Mouse (Mus musculus): Measurements from ENCODE around the gene Trpm2. TPM values are rescaled to one million over a fixed set of nuclear protein-coding genes. Genes with fewer than 3 reads are reported as not detected.
"Not testable (repeated sequence)": the region's sequence is repeated elsewhere in the genome, so short reads cannot be mapped to it uniquely, and the experiment has no call there.

The Trpm2 gene
- total RNA-seq, 2 experiments from 2014 or later: 0.99 to 1.5 TPM

- peak; percentile 99 to 100 for DNase-seq
These were observed 8.3 kb upstream of the Trpm2 start, which contains the start of gene 1810043G02Rik for GRCm38 (mm10) chr10:77978351-77979350. 1810043G02Rik (plus strand) TSS chr10:77978524.

DNA sequence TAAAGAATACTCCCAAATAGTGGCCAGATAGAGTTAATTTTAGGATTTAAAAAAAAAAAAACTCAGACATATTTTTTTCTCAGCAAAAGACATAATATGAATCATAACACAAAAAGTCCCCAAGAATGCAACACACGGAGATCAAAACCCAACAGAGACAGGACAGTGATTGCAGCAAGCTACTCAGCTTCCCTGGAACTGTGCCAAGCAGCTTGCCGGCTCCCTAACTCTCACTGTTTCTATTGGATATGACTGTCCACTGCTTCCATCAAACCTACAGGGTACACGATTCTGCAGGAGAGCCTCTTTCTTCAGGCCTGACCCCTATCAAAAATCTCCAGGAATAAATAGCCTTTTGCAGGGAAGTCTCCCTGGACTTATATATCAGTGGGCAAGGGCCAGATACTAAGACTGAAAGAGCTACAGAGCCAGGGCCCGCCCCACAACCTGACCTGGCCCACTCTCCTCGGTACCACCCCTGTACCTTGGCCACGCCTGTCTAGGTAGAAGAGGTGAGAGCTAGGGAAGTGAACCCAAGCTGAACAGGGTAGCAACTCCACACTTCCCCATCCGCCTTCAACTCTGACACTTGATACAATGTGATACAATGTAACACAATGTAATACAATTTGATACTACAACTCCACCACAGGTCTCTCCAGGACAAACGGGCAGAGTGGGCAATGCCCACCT, 6.2 kb upstream of the Trpm2 start:
- DNase-seq: no peak

- no peak for DNase-seq
These were observed 5.3 kb upstream of the Trpm2 start for GRCm38 (mm10) chr10:77975653-77976052.

DNA sequence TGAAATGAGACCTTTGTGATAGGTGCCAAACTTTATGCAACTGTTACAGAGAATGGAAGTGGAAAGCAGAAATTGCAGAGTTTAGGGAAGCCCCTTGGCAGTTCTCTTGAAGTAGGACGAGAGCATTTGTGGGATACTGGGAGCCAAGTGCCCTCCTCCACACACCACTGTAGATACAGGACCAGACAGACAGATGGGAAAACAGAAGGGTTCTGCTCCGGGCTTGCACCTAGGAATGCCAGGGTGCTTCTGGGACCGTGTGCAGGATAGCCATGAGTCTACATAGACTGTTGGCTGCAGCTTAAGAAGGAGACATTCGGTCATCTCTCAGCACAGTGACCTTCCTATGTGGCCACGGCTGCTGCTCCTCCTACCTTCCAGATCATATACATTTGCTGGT, 4.4 kb upstream of the Trpm2 start:
- DNase-seq: no peak

DNA sequence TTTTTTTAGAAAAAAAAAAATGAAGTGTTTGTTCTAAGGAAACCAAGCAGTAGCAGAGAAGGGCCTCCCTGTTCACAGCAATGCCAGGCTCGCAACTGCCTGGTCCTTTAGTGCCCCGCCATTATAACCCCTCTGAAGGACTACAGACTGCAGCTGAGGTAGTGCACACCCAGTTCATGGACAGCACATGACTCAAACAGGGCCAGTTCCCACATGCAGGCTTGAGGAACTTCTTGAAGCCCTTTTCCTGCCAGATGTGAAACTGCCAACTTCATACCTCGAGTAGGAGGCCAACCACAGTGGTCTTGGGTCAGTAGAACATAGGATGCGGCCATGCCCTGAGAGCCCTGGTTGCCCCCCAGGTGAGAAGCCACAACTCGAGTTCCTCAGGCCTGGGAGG, 4.0 kb upstream of the Trpm2 start:
- DNase-seq: no peak

DNA sequence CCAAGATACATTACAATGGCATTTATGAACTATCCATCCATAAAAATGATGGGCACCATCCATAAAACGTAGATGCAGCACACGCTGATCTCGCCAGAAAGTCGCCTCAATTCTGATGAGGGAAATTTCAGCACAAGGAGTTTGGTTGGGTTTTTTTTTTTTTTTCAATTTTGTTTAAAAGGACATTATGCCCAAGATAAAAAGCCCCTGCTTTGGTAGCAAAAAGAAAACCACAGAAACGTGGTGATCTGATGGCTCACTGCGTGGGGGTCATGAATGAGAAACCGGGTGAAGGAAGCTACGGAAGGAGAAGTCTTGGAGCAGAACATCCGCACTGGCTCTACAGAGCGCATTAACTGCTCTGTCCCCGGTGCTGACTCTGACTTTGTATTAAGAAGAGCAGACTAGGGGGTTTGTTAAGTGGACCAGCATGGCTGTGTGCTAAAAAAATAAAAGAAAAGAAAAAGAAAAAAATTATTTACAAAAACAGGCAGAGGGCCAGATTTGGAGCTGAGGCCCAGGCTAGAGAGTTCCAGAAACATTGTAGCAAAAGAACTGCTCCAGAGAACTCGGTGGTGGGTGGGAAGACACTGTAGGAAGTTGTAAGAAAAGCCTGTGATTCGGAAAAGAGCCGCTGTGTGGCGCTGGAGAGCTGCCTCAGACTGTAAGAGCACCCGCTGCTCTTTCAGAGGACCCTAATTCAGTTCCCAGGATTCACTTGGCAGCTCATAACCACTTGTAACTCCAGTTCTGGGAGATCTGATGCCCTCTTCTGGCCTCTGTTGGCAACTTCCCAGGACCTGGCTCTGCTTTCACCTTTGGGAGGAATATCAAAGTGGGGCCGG, 1.6 kb upstream of the Trpm2 start:
- DNase-seq: peak in 1 of 2 experiments; percentile 33

DNA sequence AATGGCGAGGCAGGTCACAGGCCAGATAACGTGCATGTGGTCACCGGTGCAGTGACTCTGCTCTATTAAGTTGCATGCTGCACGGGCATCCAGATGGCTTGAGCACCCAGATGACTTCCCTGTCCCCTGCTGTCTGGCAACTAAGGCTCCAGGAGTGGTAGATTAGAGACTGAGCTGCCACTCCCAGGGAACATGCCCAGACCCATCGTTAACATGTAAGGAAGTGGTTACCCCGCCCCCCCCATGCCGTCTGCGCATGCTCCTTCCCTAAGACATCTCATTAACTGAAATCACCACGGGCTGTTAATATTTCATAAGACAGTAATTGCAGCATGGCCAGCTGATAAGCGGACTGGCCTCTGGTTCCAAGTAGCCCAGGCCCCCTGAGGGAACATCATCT, 828 bp upstream of the Trpm2 start:
- DNase-seq: no peak

- no peak for DNase-seq
These were observed 414 bp downstream of the Trpm2 start for GRCm38 (mm10) chr10:77969973-77970325.

GRCm38 (mm10) chr10:77969274-77969972, 940 bp downstream of the Trpm2 start:
- peak; percentile 44 to 57 for DNase-seq

GRCm38 (mm10) chr10:77963971-77964370, 6.4 kb downstream of the Trpm2 start:
- DNase-seq: no peak

DNA sequence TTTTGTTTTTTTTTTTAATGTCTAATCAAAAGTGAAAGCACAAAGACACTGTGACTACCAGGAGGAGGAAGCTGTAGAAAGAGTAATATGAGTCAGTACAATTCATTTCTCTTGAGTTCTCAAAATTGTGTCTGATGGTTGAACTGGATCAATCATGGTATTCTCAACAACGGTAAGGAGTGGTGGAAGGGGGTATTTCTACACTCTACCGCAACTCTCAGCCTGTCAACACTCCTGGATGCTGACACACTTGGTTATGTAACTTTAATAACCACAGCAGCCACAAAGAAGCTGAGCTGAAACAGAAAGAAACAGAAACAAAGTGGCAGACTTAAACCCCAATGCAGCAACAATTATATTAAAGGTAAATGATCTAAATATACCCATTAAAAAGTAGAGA, 7.6 kb downstream of the Trpm2 start:
- no peak for DNase-seq

DNA sequence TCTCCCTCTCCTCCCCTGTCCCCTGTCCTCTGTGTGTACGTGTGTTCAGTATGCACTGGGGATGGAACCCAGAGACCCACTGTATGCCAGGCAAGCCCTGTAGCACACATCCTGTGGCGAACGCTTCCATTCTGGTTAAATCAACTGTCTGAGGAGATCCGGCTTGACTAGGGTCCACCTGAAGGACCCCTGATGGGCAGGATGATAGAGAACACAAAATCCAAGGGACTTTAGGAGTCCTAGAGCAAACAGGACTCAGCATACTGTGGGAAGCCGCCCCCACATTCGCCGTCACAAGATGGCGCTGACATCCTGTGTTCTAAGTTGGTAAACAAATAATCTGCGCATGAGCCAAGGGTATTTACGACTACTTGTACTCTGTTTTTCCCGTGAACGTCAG, 19.9 kb downstream of the Trpm2 start:
- DNase-seq: not testable (repeated sequence)

- no peak for DNase-seq
These were observed 30.7 kb downstream of the Trpm2 start for GRCm38 (mm10) chr10:77939685-77940084.

DNA sequence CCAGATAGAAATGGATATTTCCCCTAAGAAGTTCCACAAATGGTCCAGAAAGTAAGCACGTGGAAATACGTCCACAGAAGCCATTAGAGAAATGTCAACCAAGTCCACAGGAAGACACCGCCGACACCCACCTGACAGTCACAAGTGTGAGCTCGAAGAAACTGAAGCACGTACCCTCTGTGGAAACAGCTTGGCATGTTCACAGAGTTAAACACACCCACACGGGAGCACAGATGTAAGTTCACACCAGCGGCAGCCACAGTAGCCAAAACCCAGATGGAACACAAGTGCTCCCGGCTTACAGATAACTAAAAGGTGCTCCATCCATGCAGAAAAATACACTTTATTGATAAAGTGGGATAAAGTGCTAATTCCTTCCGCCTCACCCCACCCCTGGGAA, 43.0 kb downstream of the Trpm2 start:
- no peak for DNase-seq

DNA sequence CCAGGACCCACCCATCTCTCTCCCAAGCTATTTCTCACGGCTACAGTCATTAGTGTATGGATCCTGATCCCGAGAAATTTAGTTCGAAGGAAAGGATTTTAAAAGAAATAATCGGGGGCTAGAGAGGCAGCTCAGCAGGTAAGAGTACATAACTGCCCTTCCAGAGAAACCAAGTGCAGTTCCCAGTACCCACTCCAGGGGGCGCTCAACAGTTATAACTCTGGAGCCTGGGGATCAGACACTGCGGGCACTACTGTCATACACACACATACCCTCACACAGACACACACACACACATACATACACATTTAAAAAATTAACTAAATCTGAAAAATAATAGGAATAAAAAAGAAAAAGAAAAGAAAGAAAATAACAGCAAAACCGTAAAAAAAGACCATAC, 44.2 kb downstream of the Trpm2 start:
- peak; percentile 22 to 79 for DNase-seq

- no peak for DNase-seq
These were observed 47.7 kb downstream of the Trpm2 start for GRCm38 (mm10) chr10:77922681-77923080.

GRCm38 (mm10) chr10:77921009-77921408, 49.4 kb downstream of the Trpm2 start:
- DNase-seq: no peak

GRCm38 (mm10) chr10:77916636-77917335, 53.6 kb downstream of the Trpm2 start:
- peak; percentile 48 to 86 for DNase-seq

- peak; percentile 26 to 51 for DNase-seq
These were observed 57.1 kb downstream of the Trpm2 start for GRCm38 (mm10) chr10:77913292-77913691.

- peak; percentile 85 to 89 for DNase-seq
These were observed 57.8 kb downstream of the Trpm2 start for GRCm38 (mm10) chr10:77912605-77913004.

Data from heart, adult 18-20 months (tissue).